Mouse (Mus musculus) thymus, adult 2 months (tissue): ENCODE data around the gene Ttc37.

Experiments
- CTCF ChIP-seq: fragments of 200-500 bp; IDR thresholded peaks from 2 replicates; pipeline ENCODE4 v1.5.1; 2012; ENCODE audit warnings: mild to moderate bottlenecking, control low read depth, low read length, moderate library complexity, borderline replicate concordance; ENCODE audit not compliant: control insufficient read depth, poor library complexity, insufficient read depth; ENCODE audit errors: extremely low read depth
- POLR2A ChIP-seq: fragments of 200-500 bp; IDR thresholded peaks from 2 replicates; pipeline ENCODE4 v1.6.1; 2012; ENCODE audit warnings: mild to moderate bottlenecking, low read length, control low read depth, moderate library complexity; ENCODE audit not compliant: control insufficient read depth, poor library complexity, insufficient read depth; ENCODE audit errors: extremely low read depth

DNA sequence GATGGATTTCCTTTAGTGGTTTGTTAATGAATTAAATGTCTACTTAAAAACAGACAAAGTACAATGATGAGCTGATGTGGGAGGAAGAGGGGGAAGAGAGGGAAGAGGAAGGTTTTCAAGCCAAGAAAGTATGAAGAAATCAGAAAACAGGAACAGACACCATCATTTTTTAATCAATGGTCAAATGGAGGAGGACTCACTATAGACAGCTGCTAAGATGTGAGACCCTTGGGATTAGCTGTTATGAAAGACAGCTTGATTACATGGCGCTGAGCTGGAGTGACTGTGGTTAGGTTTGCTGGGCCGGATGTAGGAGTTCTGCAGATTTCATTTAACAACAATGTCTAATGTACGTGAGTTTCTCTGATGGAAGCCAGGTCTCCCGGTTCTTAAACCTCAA, 35.0 kb upstream of the Ttc37 start:
- TF ChIP-seq POLR2A (no peak), CTCF (no peak)
